ENCODE assay signal across 8 mouse cellular contexts in genomic region chr11:106276454-106276853, GRCm38 (mm10). TPM values are rescaled to one million over a fixed set of nuclear protein-coding genes. Genes with fewer than 3 reads are reported as not detected.
A peak's percentile ranks its signal among the peaks of the same experiment; 100 is the strongest.
DNase-seq lines count a peak whose midpoint lies in the region; ATAC-seq and TF ChIP-seq lines count a peak whose summit lies in the region.

Gene Tcam1 (plus strand): TSS chr11:106276672.

- peaks cover 38% of the 10 kb centered on the region for H3K4me1 ChIP-seq in E14TG2a.4 (replicated peaks; ENCODE audit: low read depth, low read length)
- H3K4me1 ChIP-seq in forebrain, embryonic 14.5 days (ENCODE audit: control insufficient read depth, insufficient read depth, low read length) = peaks cover 11% of the 10 kb centered on the region
- H3K4me1 ChIP-seq in liver, embryonic 16.5 days (ENCODE audit: control insufficient read depth, low read depth, low read length) = peaks cover 22% of the 10 kb centered on the region
- peaks cover 17% of the 10 kb centered on the region for H3K4me1 ChIP-seq in neural tube, embryonic 13.5 days (replicated peaks)

- no peaks in the 10 kb centered on the region for H3K9me3 ChIP-seq in E14TG2a.4 (ENCODE audit: low read length)
- no peaks in the 10 kb centered on the region for H3K9me3 ChIP-seq in forebrain, embryonic 14.5 days (replicated peaks; ENCODE audit: control insufficient read depth, low read length)
- H3K9me3 ChIP-seq in liver, embryonic 16.5 days (replicated peaks; ENCODE audit: control insufficient read depth, low read length) = no peaks in the 10 kb centered on the region
- no peaks in the 10 kb centered on the region for H3K9me3 ChIP-seq in neural tube, embryonic 13.5 days

- no peak within 1 kb of the TSS for H3K27ac ChIP-seq in forebrain, embryonic 14.5 days (ENCODE audit: low read depth, low read length)
- no peak within 1 kb of the TSS for H3K27ac ChIP-seq in liver, embryonic 16.5 days (ENCODE audit: low read length)
- no peak within 1 kb of the TSS for H3K27ac ChIP-seq in neural tube, embryonic 13.5 days (replicated peaks)

- peaks cover 33% of the 10 kb centered on the region for H3K27me3 ChIP-seq in E14TG2a.4 (ENCODE audit: insufficient read depth, low read length)
- H3K27me3 ChIP-seq in forebrain, embryonic 14.5 days (replicated peaks; ENCODE audit: control insufficient read depth, insufficient read depth, low read length) = no peaks in the 10 kb centered on the region
- no peaks in the 10 kb centered on the region for H3K27me3 ChIP-seq in liver, embryonic 16.5 days (ENCODE audit: control insufficient read depth, insufficient read depth, low read depth, low read length)
- 0 out of 2 replicates have a peak, but pooled peaks cover 5% of the 10 kb centered on the region for H3K27me3 ChIP-seq in neural tube, embryonic 13.5 days

- WGBS in forebrain, embryonic 14.5 days = 11% methylated on average over 25 of the region's 25 CpGs
- 4% methylated on average over 25 of the region's 25 CpGs for WGBS in large intestine, adult 2 months
- WGBS in liver, embryonic 16.5 days (ENCODE audit: insufficient replicate concordance) = 4% methylated on average over 25 of the region's 25 CpGs
- 11% methylated on average over 25 of the region's 25 CpGs for WGBS in neural tube, embryonic 13.5 days

- ATAC-seq in forebrain, embryonic 14.5 days = peak; percentile 44
- no peak for ATAC-seq in liver, embryonic 16.5 days (ENCODE audit: low read depth)
- ATAC-seq in neural tube, embryonic 13.5 days (ENCODE audit: low read depth) = peak; percentile 37; the same call in 1 of the 2 replicates

- no peaks in the 10 kb centered on the region for H3K36me3 ChIP-seq in E14TG2a.4 (ENCODE audit: insufficient read depth, low read length)
- no peaks in the 10 kb centered on the region for H3K36me3 ChIP-seq in forebrain, embryonic 14.5 days (ENCODE audit: control insufficient read depth, insufficient read depth, low read length)
- no peaks in the 10 kb centered on the region for H3K36me3 ChIP-seq in liver, embryonic 16.5 days (ENCODE audit: control insufficient read depth, insufficient read depth)
- no peaks in the 10 kb centered on the region for H3K36me3 ChIP-seq in neural tube, embryonic 13.5 days

- intact Hi-C loops in heart, postnatal 14 days (cut with DNase I) = no loop called here

- H3K4me3 ChIP-seq in E14TG2a.4 (replicated peaks; ENCODE audit: low read length) = no peak within 1 kb of the TSS
- no peak within 1 kb of the TSS for H3K4me3 ChIP-seq in forebrain, embryonic 14.5 days (ENCODE audit: low read depth, low read length)
- H3K4me3 ChIP-seq in liver, embryonic 16.5 days (ENCODE audit: low read depth, low read length) = no peak within 1 kb of the TSS
- peak within 1 kb of the TSS; percentile 15; the same call in 1 of the 2 replicates for H3K4me3 ChIP-seq in neural tube, embryonic 13.5 days

- peak; percentile 93 for DNase-seq in cerebellum, adult 11 months
- DNase-seq in forebrain, embryonic 14.5 days (ENCODE audit: low spot score) = peak; percentile 97
- DNase-seq in heart, postnatal 14 days = peak; percentile 92 to 97
- peak; percentile 80 for DNase-seq in large intestine, adult 2 months (ENCODE audit: low read depth, low spot score)
- DNase-seq in telencephalon, adult 2 months (ENCODE audit: low read depth, low spot score) = peak; percentile 93

- H3K4me2 ChIP-seq in forebrain, embryonic 14.5 days (ENCODE audit: low read length) = peak within 1 kb of the TSS; percentile 43
- 0 out of 2 replicates have a peak within 1 kb of the TSS, but pooled peaks have one; percentile 29 for H3K4me2 ChIP-seq in liver, embryonic 16.5 days (ENCODE audit: low read depth, low read length)
- H3K4me2 ChIP-seq in neural tube, embryonic 13.5 days = peak within 1 kb of the TSS; percentile 50

- TF ChIP-seq CTCF in E14TG2a.4 (conservative IDR thresholded peaks at IDR 0.05; ENCODE audit: low read length) = peak; percentile 34

- no peak within 1 kb of the TSS for H3K9ac ChIP-seq in forebrain, embryonic 14.5 days (ENCODE audit: low read length)
- H3K9ac ChIP-seq in liver, embryonic 16.5 days (ENCODE audit: low read depth, low read length) = no peak within 1 kb of the TSS
- no peak within 1 kb of the TSS for H3K9ac ChIP-seq in neural tube, embryonic 13.5 days

RNA-seq across cellular contexts. Expression of gene Tcam1, which starts in this region (rescaled TPM):
- polyA plus RNA-seq in forebrain, embryonic 14.5 days (2014; fragmentation: Nextera tagmentation; extraction: Ambion mirVana) = 0.05 and 0.22 TPM in 2 replicates
- under 1 TPM in 1 of 2 experiments, not detected in 1; 0.07 TPM for total RNA-seq in heart, postnatal 14 days (2021)
- 0.11 and 0.12 TPM in 2 replicates for polyA plus RNA-seq in large intestine, adult 2 months (2012; rRNA removed)
- polyA plus RNA-seq in liver, embryonic 16.5 days (2015; fragmentation: Nextera tagmentation; extraction: Ambion mirVana) = 0.13 and 0.16 TPM in 2 replicates
- polyA plus RNA-seq in neural tube, embryonic 13.5 days (2015; fragmentation: Nextera tagmentation; extraction: Ambion mirVana) = 0.06 and 0.12 TPM in 2 replicates

Comparison
In these comparisons a context has a peak if more than half of its experiments do, and no peak if none do; other contexts are left out.
1. Peak in DNase-seq, ATAC-seq and H3K4me2 ChIP-seq in forebrain, embryonic 14.5 days; RNA of the gene not detected or under 1 TPM.
2. Peak in DNase-seq in heart, postnatal 14 days; RNA of the gene not detected or under 1 TPM.
3. Peak in DNase-seq in large intestine, adult 2 months; RNA of the gene not detected or under 1 TPM.
4. Peak in ATAC-seq, H3K4me3 ChIP-seq and H3K4me2 ChIP-seq in neural tube, embryonic 13.5 days; RNA of the gene not detected or under 1 TPM.